Mouse (Mus musculus): ENCODE measurements at regions not wholly inside any gene's neighbourhood (a gene's known extent, or its start where the extent isn't known, plus 50 kb on each side); places are given as distances from the start of the nearest gene placed in this dataset.

GRCm38 (mm10) chr9:61044983-61045382, 250.6 kb downstream of the Uaca start:
- DNase-seq (ENCODE audit: low spot score in 2 of 2) = no peak

- peak; percentile 53 to 60 for DNase-seq (ENCODE audit: low spot score in 2 of 2)
Measured at GRCm38 (mm10) chr9:61046517-61046916, 252.2 kb downstream of the Uaca start.

GRCm38 (mm10) chr9:61047289-61047688, 252.9 kb downstream of the Uaca start:
- DNase-seq (ENCODE audit: low spot score in 2 of 2) = no peak

- DNase-seq (ENCODE audit: low spot score in 2 of 2) = no peak
Measured at GRCm38 (mm10) chr9:61048576-61048975, 254.2 kb downstream of the Uaca start.

GRCm38 (mm10) chr9:61052621-61053020, 258.3 kb downstream of the Uaca start:
- no peak for DNase-seq (ENCODE audit: low spot score in 2 of 2)

- no peak for DNase-seq (ENCODE audit: low spot score in 2 of 2)
Measured at GRCm38 (mm10) chr9:61054427-61054826, 260.1 kb downstream of the Uaca start.

GRCm38 (mm10) chr9:61055392-61055791, 261.1 kb downstream of the Uaca start:
- DNase-seq (ENCODE audit: low spot score in 2 of 2) = no peak

GRCm38 (mm10) chr9:61055928-61056730, 261.8 kb downstream of the Uaca start:
- no peak for DNase-seq (ENCODE audit: low spot score in 2 of 2)

GRCm38 (mm10) chr9:61056731-61057270, 262.5 kb downstream of the Uaca start:
- DNase-seq (ENCODE audit: low spot score in 2 of 2) = no peak

GRCm38 (mm10) chr9:61059225-61059624, 264.9 kb downstream of the Uaca start:
- no peak for DNase-seq (ENCODE audit: low spot score in 2 of 2)

- DNase-seq (ENCODE audit: low spot score in 2 of 2) = no peak
Measured at GRCm38 (mm10) chr9:61060958-61061357, 266.6 kb downstream of the Uaca start.

GRCm38 (mm10) chr9:61064714-61065305, 270.5 kb downstream of the Uaca start:
- DNase-seq (ENCODE audit: low spot score in 2 of 2) = no peak

- DNase-seq (ENCODE audit: low spot score in 2 of 2) = no peak
Measured at GRCm38 (mm10) chr9:61069553-61070314, 275.4 kb downstream of the Uaca start.

- DNase-seq (ENCODE audit: low spot score in 2 of 2) = no peak
Measured at GRCm38 (mm10) chr9:61070315-61070707, 276.0 kb downstream of the Uaca start.

- DNase-seq (ENCODE audit: low spot score in 2 of 2) = no peak
Measured at GRCm38 (mm10) chr9:61070861-61071260, 276.5 kb downstream of the Uaca start.

GRCm38 (mm10) chr9:61073482-61073881, 279.1 kb downstream of the Uaca start:
- DNase-seq (ENCODE audit: low spot score in 2 of 2) = no peak

- DNase-seq (ENCODE audit: low spot score in 2 of 2) = no peak
Measured at GRCm38 (mm10) chr9:61075071-61075470, 280.7 kb downstream of the Uaca start.

GRCm38 (mm10) chr9:61077181-61077580, 282.8 kb downstream of the Uaca start:
- no peak for DNase-seq (ENCODE audit: low spot score in 2 of 2)

GRCm38 (mm10) chr9:61077807-61078206, 283.5 kb downstream of the Uaca start:
- no peak for DNase-seq (ENCODE audit: low spot score in 2 of 2)

GRCm38 (mm10) chr9:61081474-61082021, 287.2 kb downstream of the Uaca start:
- DNase-seq (ENCODE audit: low spot score in 2 of 2) = no peak

- DNase-seq (ENCODE audit: low spot score in 2 of 2) = no peak
Measured at GRCm38 (mm10) chr9:61084655-61085230, 287.4 kb upstream of the Tle3 start.

- no peak for DNase-seq (ENCODE audit: low spot score in 2 of 2)
Measured at GRCm38 (mm10) chr9:61087035-61087434, 285.1 kb upstream of the Tle3 start.

Data from urinary bladder, adult 18-20 months (tissue).